Mouse (Mus musculus) G1E (cell line): Measurements from ENCODE around the gene Mettl14. TPM values are rescaled to one million over a fixed set of nuclear protein-coding genes. Genes with fewer than 3 reads are reported as not detected.

Experiments used
- ATAC-seq: 2 replicates; pipeline ENCODE4 v1.8.0; 2016; ENCODE audit warnings: mild to moderate bottlenecking; ENCODE audit not compliant: insufficient number of reproducible peaks, poor library complexity, low FRiP score, severe bottlenecking; ENCODE audit errors: extremely low read depth
- DNase-seq: peaks from one replicate; pipeline ENCODE4 v3.0.0; 2012; ENCODE audit warnings: low spot score
- H3K27me3 ChIP-seq: 2 replicates; pipeline ENCODE4 v1.6.1; 2012; ENCODE audit warnings: mild to moderate bottlenecking, low read length, inconsistent platforms; ENCODE audit not compliant: insufficient read depth
- H3K36me3 ChIP-seq: replicated peaks from 2 replicates; pipeline ENCODE3; 2012; ENCODE audit warnings: mild to moderate bottlenecking, inconsistent platforms
- H3K4me1 ChIP-seq: 2 replicates; pipeline ENCODE4 v1.6.1; 2012; ENCODE audit warnings: low read depth, low read length, inconsistent platforms, mixed read lengths; ENCODE audit not compliant: insufficient read depth
- H3K4me3 ChIP-seq: 2 replicates; pipeline ENCODE4 v1.5.1; 2012; ENCODE audit warnings: low read depth, mild to moderate bottlenecking, inconsistent platforms, low read length, moderate library complexity, mixed read lengths
- H3K9me3 ChIP-seq: replicated peaks from 2 replicates; pipeline ENCODE4 v1.6.1; 2012; ENCODE audit warnings: inconsistent platforms
- CTCF ChIP-seq: IDR thresholded peaks from 2 replicates; pipeline ENCODE4 v1.5.1; 2012; ENCODE audit warnings: low read depth, low read length, inconsistent platforms, mixed read lengths
- GATA1 ChIP-seq: IDR thresholded peaks from 2 replicates; pipeline ENCODE4 v1.6.1; 2012; ENCODE audit warnings: borderline replicate concordance, low read length, inconsistent platforms, mixed read lengths
- GATA2 ChIP-seq: IDR thresholded peaks from 2 replicates; pipeline ENCODE4 v1.6.1; 2012; ENCODE audit warnings: low read depth, low read length, inconsistent platforms, borderline replicate concordance
- POLR2AphosphoS5 ChIP-seq: IDR thresholded peaks from 2 replicates; pipeline ENCODE4 v1.6.1; 2012; ENCODE audit warnings: low read depth, low read length, inconsistent platforms; ENCODE audit not compliant: insufficient replicate concordance
- TAL1 ChIP-seq: conservative IDR thresholded peaks from 2 replicates; pipeline ENCODE4 v1.6.1; 2012; ENCODE audit warnings: low read depth, low read length, inconsistent platforms, mixed read lengths
- polyA plus RNA-seq: library from polyadenylated mRNA; stranded (reverse); fragments of >175 nt; gene quantifications from 2 replicates; pipeline ENCODE4 v1.2.3, GENCODE M21; 2012
- total RNA-seq, 2 experiments: library from RNA; stranded (forward) in 1 of 2; stranded (reverse) in 1 of 2; fragments of 200-1000 nt in 1 of 2; fragments of >200 nt in 1 of 2; fragmentation: Nextera tagmentation in 1 of 2; gene quantifications; 2 replicates each; pipeline ENCODE4 v1.2.3; 2014 to 2017

The Mettl14 gene
- total and polyA plus RNA-seq, 3 experiments, result 12.9 to 36.9 (median 29.2) TPM

DNA sequence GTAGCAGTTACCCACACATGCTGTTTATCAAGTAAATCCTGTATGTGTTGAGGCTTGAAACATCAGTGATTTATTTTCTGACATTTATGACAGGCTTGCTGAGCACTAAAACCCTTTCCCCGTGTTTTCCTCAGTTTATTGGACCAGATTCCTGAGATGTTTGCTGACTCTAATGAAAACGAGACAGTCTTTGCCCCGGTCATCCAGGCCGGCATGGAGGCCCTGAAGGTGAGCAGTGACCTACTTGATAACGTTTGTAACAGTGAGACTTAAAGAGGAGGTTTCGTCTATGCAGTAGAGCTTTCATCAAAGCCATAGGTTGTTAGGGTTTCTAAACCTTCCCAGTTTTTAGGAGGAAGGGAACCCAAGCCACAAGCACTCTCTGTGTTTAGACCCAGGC lies 42.2 kb downstream of the Mettl14 start:
- Histone ChIP-seq H3K4me1 (no peaks in the 10 kb centered on the region), H3K36me3 (no peaks in the 10 kb centered on the region), H3K27me3 (no peaks in the 10 kb centered on the region), H3K4me3 (no peak overlapping the region), H3K9me3 (no peaks in the 10 kb centered on the region)
- DNase-seq (no peak), ATAC-seq (no peak)
- TF ChIP-seq POLR2AphosphoS5 (no peak), GATA2 (no peak), TAL1 (no peak), CTCF (no peak), GATA1 (no peak)

GRCm38 (mm10) chr3:123341049-123341448 lies 44.9 kb downstream of the Mettl14 start:
- no peaks in the 10 kb centered on the region for H3K36me3 ChIP-seq
- peaks cover 2% of the 10 kb centered on the region; the same call in 1 of the 2 replicates for H3K27me3 ChIP-seq
- no peak overlapping the region for H3K4me3 ChIP-seq

GRCm38 (mm10) chr3:123338666-123339195 lies 47.2 kb downstream of the Mettl14 start:
- ATAC-seq (no peak), DNase-seq (no peak)
- H3K4me3 ChIP-seq, result no peak overlapping the region
- H3K27me3 ChIP-seq, result peaks cover 2% of the 10 kb centered on the region; the same call in 1 of the 2 replicates
- no peaks in the 10 kb centered on the region for H3K9me3 ChIP-seq
- H3K36me3 ChIP-seq, result no peaks in the 10 kb centered on the region
- no peaks in the 10 kb centered on the region for H3K4me1 ChIP-seq
- TF ChIP-seq GATA2 (no peak), TAL1 (no peak), CTCF (no peak), GATA1 (no peak), POLR2AphosphoS5 (no peak)

More at GRCm38 (mm10) chr3:123341049-123341448, 44.9 kb downstream of the Mettl14 start:
- Histone ChIP-seq H3K9me3 (no peaks in the 10 kb centered on the region), H3K4me1 (no peaks in the 10 kb centered on the region)
- ATAC-seq (no peak), DNase-seq (no peak)
- TF ChIP-seq CTCF, result no peak
- no peak for TF ChIP-seq POLR2AphosphoS5
- no peak for TF ChIP-seq TAL1
- no peak for TF ChIP-seq GATA2
- no peak for TF ChIP-seq GATA1

DNA sequence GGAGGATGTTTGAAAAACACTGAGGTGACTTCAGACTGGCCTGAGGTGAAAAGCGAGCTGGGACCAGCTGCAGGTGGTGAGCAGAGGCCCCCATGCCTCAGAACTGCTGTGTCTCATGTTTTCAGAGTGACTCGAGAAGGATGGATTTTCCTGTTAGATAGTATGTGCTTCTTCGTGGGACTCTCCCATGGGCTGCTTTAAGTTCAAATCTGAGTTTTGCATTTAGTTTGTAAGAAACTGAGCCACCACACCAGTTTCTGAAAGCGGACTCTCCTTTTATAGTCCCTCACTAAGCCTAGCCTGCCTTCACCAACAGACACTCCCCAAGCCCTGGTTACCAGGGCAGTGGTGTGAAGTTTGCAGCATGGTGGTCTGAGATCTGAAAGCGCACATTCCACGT lies 48.1 kb downstream of the Mettl14 start:
- no peaks in the 10 kb centered on the region for H3K4me1 ChIP-seq
- H3K27me3 ChIP-seq, result peaks cover 2% of the 10 kb centered on the region; the same call in 1 of the 2 replicates
- no peak for DNase-seq
- no peaks in the 10 kb centered on the region for H3K9me3 ChIP-seq
- no peak for ATAC-seq
- H3K36me3 ChIP-seq, result no peaks in the 10 kb centered on the region
- TF ChIP-seq TAL1, result no peak
- no peak for TF ChIP-seq GATA2
- TF ChIP-seq GATA1, result no peak
- TF ChIP-seq POLR2AphosphoS5, result no peak
- TF ChIP-seq CTCF, result no peak
- H3K4me3 ChIP-seq, result no peak overlapping the region

DNA sequence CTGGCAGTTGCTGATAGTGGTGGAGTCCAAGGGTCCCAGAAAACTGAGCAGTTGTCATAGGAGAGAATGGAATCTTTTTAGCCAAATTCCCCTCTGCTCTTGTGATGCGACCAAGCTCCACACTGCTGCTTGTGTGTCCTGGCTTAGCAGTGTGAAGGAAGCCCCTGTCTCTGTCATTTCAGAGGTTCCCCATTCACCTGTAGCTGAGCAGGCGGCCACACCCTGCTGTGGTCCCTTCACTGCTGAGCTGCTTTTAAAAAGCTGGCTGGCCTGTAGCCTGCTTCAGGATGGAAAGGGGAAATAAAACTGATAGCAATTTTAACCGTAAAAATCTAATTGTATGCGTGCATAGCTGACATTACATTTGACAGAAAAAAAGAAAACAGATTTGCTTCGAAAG lies 49.0 kb downstream of the Mettl14 start:
- Histone ChIP-seq H3K4me1 (no peaks in the 10 kb centered on the region), H3K36me3 (no peaks in the 10 kb centered on the region), H3K9me3 (no peaks in the 10 kb centered on the region), H3K27me3 (peaks cover 2% of the 10 kb centered on the region; the same call in 1 of the 2 replicates), H3K4me3 (no peak overlapping the region)
- TF ChIP-seq TAL1 (no peak), CTCF (no peak), GATA2 (no peak), POLR2AphosphoS5 (no peak), GATA1 (no peak)
- ATAC-seq (no peak), DNase-seq (no peak)

- no peaks in the 10 kb centered on the region for H3K4me1 ChIP-seq
- TF ChIP-seq CTCF, result no peak
- no peak for TF ChIP-seq TAL1
- TF ChIP-seq GATA1, result no peak
- TF ChIP-seq GATA2, result no peak
- no peak for TF ChIP-seq POLR2AphosphoS5
- no peaks in the 10 kb centered on the region for H3K36me3 ChIP-seq
- H3K9me3 ChIP-seq, result no peaks in the 10 kb centered on the region
- no peak for ATAC-seq
- peaks cover 2% of the 10 kb centered on the region; the same call in 1 of the 2 replicates for H3K27me3 ChIP-seq
- no peak overlapping the region for H3K4me3 ChIP-seq
- no peak for DNase-seq
Observed at GRCm38 (mm10) chr3:123336455-123336854, 49.5 kb downstream of the Mettl14 start.
